Mouse (Mus musculus) lung, postnatal 10 days (tissue): ENCODE data around the gene Pet2.

Source experiments
- DNase-seq: peaks from one replicate; pipeline ENCODE4 v3.0.0; 2021

Pet2 gene

DNA sequence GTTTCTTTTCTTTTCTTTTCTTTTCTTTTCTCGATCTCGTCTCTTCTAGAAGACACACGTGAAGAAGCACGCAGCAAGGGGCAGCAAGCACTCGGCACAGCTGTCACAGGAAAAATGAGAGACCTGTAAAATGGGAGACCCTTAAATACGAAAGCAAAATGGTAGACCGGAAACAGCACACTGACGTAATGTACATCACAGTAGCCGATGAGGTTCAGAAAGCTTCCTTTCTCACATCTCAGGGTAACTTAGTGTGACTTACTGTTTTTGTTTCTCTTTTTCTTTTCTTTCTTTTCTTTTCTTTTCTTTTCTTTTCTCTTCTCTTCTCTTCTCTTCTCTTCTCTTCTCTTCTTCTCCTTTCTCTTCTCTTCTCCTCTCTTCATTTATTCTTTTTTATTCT lies at the start of gene Pet2:
Gene Pet2, minus strand, starts transcription at position 101 of the 400 bp plus-strand sequence.
- DNase-seq = no peak
